Mouse (Mus musculus) spleen, adult 2 months (tissue): ENCODE results near the gene Olfr92. TPM values are rescaled to one million over a fixed set of nuclear protein-coding genes. Genes with fewer than 3 reads are reported as not detected.
A peak's percentile ranks its signal among the peaks of the same experiment; 100 is the strongest.

Experiments
- DNase-seq, 2 experiments: peaks; one replicate each; pipeline versions ENCODE4 v3.0.0 to v3.0.0-alpha.2; 2012 to 2021; ENCODE audit warnings: low spot score in 2 of 2, low read depth in 1 of 2
- H3K27ac ChIP-seq: fragments of 200-500 bp; 2 replicates; pipeline ENCODE4 v1.5.1; 2012; ENCODE audit warnings: low read length, inconsistent platforms; ENCODE audit not compliant: insufficient read depth
- H3K27me3 ChIP-seq: fragments of 200-500 bp; 2 replicates; pipeline ENCODE4 v1.6.1; 2012; ENCODE audit warnings: mild to moderate bottlenecking, moderate library complexity, low read length, inconsistent platforms; ENCODE audit not compliant: control insufficient read depth, insufficient read depth
- H3K36me3 ChIP-seq: fragments of 200-500 bp; 2 replicates; pipeline ENCODE4 v1.6.1; 2012; ENCODE audit warnings: mild to moderate bottlenecking, low read length, inconsistent platforms; ENCODE audit not compliant: control insufficient read depth, insufficient read depth
- H3K4me1 ChIP-seq: fragments of 200-500 bp; 2 replicates; pipeline ENCODE4 v1.6.1; 2011; ENCODE audit warnings: inconsistent platforms; ENCODE audit not compliant: control insufficient read depth, insufficient read depth, insufficient read length
- H3K4me3 ChIP-seq: fragments of 200-500 bp; 2 replicates; pipeline ENCODE4 v1.5.1; 2011; ENCODE audit warnings: mild to moderate bottlenecking, inconsistent platforms; ENCODE audit not compliant: insufficient read depth, insufficient read length; ENCODE audit errors: extremely low read depth
- CTCF ChIP-seq: fragments of 200-500 bp; IDR thresholded peaks from 2 replicates; pipeline ENCODE4 v1.5.1; 2011; ENCODE audit warnings: mild to moderate bottlenecking, inconsistent platforms; ENCODE audit not compliant: insufficient read depth, insufficient read length, insufficient replicate concordance; ENCODE audit errors: extremely low read depth
- POLR2A ChIP-seq: fragments of 200-500 bp; IDR thresholded peaks from 2 replicates; pipeline ENCODE4 v1.6.1; 2011; ENCODE audit warnings: low read depth, low read length, inconsistent platforms
- WGBS: fragments of 180-500 bp; shearing (Covaris S2); methylation state at CpG from one replicate; pipeline ENCODE4 v1.1.7; 2018; 5-methylcytosine and 5-hydroxymethylcytosine counted together
- polyA plus RNA-seq: library from polyadenylated mRNA; depleted of rRNA; stranded (reverse); fragments of >200 nt; gene quantifications from 2 replicates; pipeline ENCODE4 v1.2.3, GENCODE M21; 2012

Olfr92 gene
- polyA plus RNA-seq, 1 experiment, result not detected

GRCm38 (mm10) chr17:37085545-37085944 lies 34.3 kb downstream of the Olfr92 start:
- 76% methylated on average over 10 of the region's 10 CpGs for WGBS
- no peak for DNase-seq

GRCm38 (mm10) chr17:37084632-37085031 lies 35.3 kb downstream of the Olfr92 start:
- DNase-seq, result no peak
- no peak overlapping the region for H3K27ac ChIP-seq
- H3K36me3 ChIP-seq, result no peaks in the 10 kb centered on the region
- no peak for TF ChIP-seq POLR2A
- no peak for TF ChIP-seq CTCF
- no peaks in the 10 kb centered on the region for H3K27me3 ChIP-seq
- no peak overlapping the region for H3K4me3 ChIP-seq
- no peaks in the 10 kb centered on the region for H3K4me1 ChIP-seq
- 68% methylated on average over 5 of the region's 5 CpGs for WGBS

More at GRCm38 (mm10) chr17:37085545-37085944, 34.3 kb downstream of the Olfr92 start:
- Histone ChIP-seq H3K4me3 (no peak overlapping the region), H3K27ac (no peak overlapping the region), H3K27me3 (no peaks in the 10 kb centered on the region), H3K4me1 (no peaks in the 10 kb centered on the region), H3K36me3 (no peaks in the 10 kb centered on the region)
- TF ChIP-seq CTCF (no peak), POLR2A (no peak)

GRCm38 (mm10) chr17:37083327-37083726 lies 36.6 kb downstream of the Olfr92 start:
- Histone ChIP-seq H3K4me3 (no peak overlapping the region), H3K4me1 (no peaks in the 10 kb centered on the region), H3K27me3 (no peaks in the 10 kb centered on the region), H3K36me3 (no peaks in the 10 kb centered on the region), H3K27ac (no peak overlapping the region)
- TF ChIP-seq CTCF (peak; percentile 57; the same call in 1 of the 2 replicates), POLR2A (no peak)
- peak; percentile 20 to 55 for DNase-seq
- WGBS, result 5% methylated on average over 8 of the region's 8 CpGs

DNA sequence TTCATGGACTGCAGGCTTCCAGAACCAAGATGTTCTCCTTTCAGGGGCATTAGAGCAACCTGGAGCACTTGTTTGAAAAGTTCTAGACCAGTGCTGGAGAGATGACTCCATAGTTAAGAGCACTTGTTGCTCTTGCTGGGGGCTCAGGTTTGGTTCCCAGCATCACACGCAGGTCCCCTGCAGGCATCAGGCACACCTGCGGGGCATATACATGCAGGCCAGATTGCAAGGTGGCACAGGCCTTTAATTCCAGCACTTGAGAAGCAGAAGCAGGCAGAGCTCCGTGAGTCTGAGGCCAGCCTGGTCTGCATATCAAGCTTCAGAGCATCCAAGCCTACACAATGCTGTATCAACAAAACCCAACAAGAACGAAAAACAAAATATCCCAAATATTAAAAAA lies 38.2 kb downstream of the Olfr92 start:
- Histone ChIP-seq H3K36me3 (no peaks in the 10 kb centered on the region), H3K4me3 (no peak overlapping the region), H3K27ac (no peak overlapping the region), H3K27me3 (no peaks in the 10 kb centered on the region), H3K4me1 (no peaks in the 10 kb centered on the region)
- TF ChIP-seq POLR2A (no peak), CTCF (no peak)
- DNase-seq, result no peak
- 89% methylated on average over 4 of the region's 4 CpGs for WGBS

GRCm38 (mm10) chr17:37080119-37080518 lies 39.8 kb downstream of the Olfr92 start:
- TF ChIP-seq POLR2A, result no peak
- TF ChIP-seq CTCF, result no peak
- no peaks in the 10 kb centered on the region for H3K27me3 ChIP-seq
- H3K4me3 ChIP-seq, result no peak overlapping the region
- 62% methylated on average over 5 of the region's 5 CpGs for WGBS
- no peaks in the 10 kb centered on the region for H3K36me3 ChIP-seq
- H3K27ac ChIP-seq, result no peak overlapping the region
- no peaks in the 10 kb centered on the region for H3K4me1 ChIP-seq
- DNase-seq, result no peak

GRCm38 (mm10) chr17:37078990-37079389 lies 40.9 kb downstream of the Olfr92 start:
- TF ChIP-seq POLR2A (no peak), CTCF (no peak)
- Histone ChIP-seq H3K36me3 (no peaks in the 10 kb centered on the region), H3K27me3 (no peaks in the 10 kb centered on the region), H3K4me3 (no peak overlapping the region), H3K27ac (no peak overlapping the region), H3K4me1 (no peaks in the 10 kb centered on the region)
- 64% methylated on average over 2 of the region's 2 CpGs for WGBS
- no peak for DNase-seq

GRCm38 (mm10) chr17:37078193-37078592 lies 41.7 kb downstream of the Olfr92 start:
- TF ChIP-seq POLR2A (no peak), CTCF (no peak)
- no peak for DNase-seq
- H3K4me3 ChIP-seq, result no peak overlapping the region
- WGBS, result 93% methylated on average over 1 of the region's 1 CpGs
- no peaks in the 10 kb centered on the region for H3K4me1 ChIP-seq
- H3K27me3 ChIP-seq, result no peaks in the 10 kb centered on the region
- H3K27ac ChIP-seq, result no peak overlapping the region
- H3K36me3 ChIP-seq, result no peaks in the 10 kb centered on the region
